Mouse (Mus musculus) gastrocnemius, adult 2 months (tissue): ENCODE measurements around the gene Ctsj. TPM values are rescaled to one million over a fixed set of nuclear protein-coding genes. Genes with fewer than 3 reads are reported as not detected.
"Not testable (repeated sequence)": the region's sequence is repeated elsewhere in the genome, so short reads cannot be mapped to it uniquely, and the experiment has no call there.

ENCODE experiments used
- DNase-seq: peaks from one replicate; pipeline ENCODE4 v3.0.0; 2022
- H3K27ac ChIP-seq: fragments of 200-600 bp; 2 replicates; pipeline ENCODE4 v1.8.1; 2022; ENCODE audit warnings: mild to moderate bottlenecking
- H3K4me3 ChIP-seq: fragments of 200-600 bp; 2 replicates; pipeline ENCODE4 v1.8.1; 2022; ENCODE audit warnings: mild to moderate bottlenecking, moderate library complexity
- CTCF ChIP-seq: fragments of 200-600 bp; IDR thresholded peaks from 2 replicates; pipeline ENCODE4 v1.8.1; 2022; ENCODE audit warnings: antibody characterized with exemption, mild to moderate bottlenecking, moderate library complexity
- intact Hi-C: fragments of 180-260 bp; cut with DNase I; formaldehyde crosslinking; loops from one replicate; pipeline ENCODE4 v1.15.1; 2025
- long read RNA-seq, 2 experiments: library from polyadenylated mRNA; stranded (forward); transcript quantifications; one replicate each; pipeline ENCODE4 v2.0.0; 2021
- total RNA-seq, 2 experiments: library from RNA; stranded (reverse); gene quantifications; 2 replicates each; pipeline ENCODE4 v1.2.3; 2021

Gene Ctsj
- total RNA-seq: not detected
- long read RNA-seq, experiment 1: 0 reads
- long read RNA-seq, experiment 2: 0 reads

- intact Hi-C loops: no loop called here
- DNase-seq: no peak
Measured at GRCm38 (mm10) chr13:61005859-61006258, at the start of gene Ctsj. Gene Ctsj, minus strand, starts transcription at chr13:61005959.

GRCm38 (mm10) chr13:61040531-61040930 is 34.8 kb upstream of the Ctsj start, which contains the start of gene Ctsq:
Gene Ctsq, minus strand, starts transcription at chr13:61040631.
- no peak for TF ChIP-seq CTCF
- Histone ChIP-seq H3K4me3 (no peak within 1 kb of the TSS), H3K27ac (no peak within 1 kb of the TSS)
- DNase-seq: no peak
- intact Hi-C loops: no loop called here

More at GRCm38 (mm10) chr13:61005859-61006258, at the start of gene Ctsj:
- TF ChIP-seq CTCF: no peak
- no peak within 1 kb of the TSS for H3K4me3 ChIP-seq
- no peak within 1 kb of the TSS for H3K27ac ChIP-seq

DNA sequence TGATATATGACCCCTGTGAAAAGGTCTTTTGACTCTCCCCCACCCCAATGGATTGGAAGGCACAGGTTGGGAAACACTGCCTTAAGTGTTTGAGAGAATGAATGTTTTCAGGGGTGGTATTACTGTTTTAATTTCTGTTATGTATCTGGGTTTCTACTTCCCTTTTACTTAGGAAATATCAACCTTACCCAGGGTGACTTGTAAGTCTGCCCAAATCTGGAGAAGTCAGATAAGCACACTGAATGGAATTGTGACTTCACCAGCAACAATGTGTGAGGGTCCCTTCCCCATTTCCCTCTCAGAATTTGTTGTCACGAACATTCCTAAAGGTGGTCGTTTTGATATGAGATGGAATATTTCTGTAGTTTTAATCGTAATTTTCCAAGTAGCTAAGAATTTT is 17.0 kb upstream of the Ctsj start:
- Histone ChIP-seq H3K27ac (no peak overlapping the region), H3K4me3 (no peak overlapping the region)
- TF ChIP-seq CTCF: no peak
- intact Hi-C loops: no loop called here
- no peak for DNase-seq

DNA sequence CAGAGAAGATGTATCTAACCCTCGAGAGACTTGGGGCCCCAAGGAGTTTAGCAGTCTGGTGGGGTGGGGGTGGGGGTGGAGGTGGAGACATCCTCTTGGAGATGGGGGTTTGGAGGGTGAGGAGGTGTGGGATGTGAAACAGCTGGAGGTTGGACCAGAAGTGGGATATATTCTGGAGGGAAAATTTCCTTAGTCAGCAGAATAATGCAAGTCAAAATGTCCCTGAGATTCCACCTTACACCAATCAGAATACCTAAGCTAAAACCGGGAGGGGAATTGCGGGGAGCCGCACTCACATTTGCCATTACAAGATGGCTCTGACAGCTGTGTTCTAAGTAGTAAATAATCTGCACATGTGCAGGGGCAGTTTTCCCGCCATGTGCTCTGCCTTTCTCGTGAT is 16.1 kb upstream of the Ctsj start:
- intact Hi-C loops: no loop called here
- Histone ChIP-seq H3K27ac (no peak overlapping the region), H3K4me3 (no peak overlapping the region)
- TF ChIP-seq CTCF: no peak
- no peak for DNase-seq

GRCm38 (mm10) chr13:61010171-61010570 is 4.4 kb upstream of the Ctsj start:
- no peak for DNase-seq
- intact Hi-C loops: no loop called here
- TF ChIP-seq CTCF: no peak
- no peak overlapping the region for H3K27ac ChIP-seq
- no peak overlapping the region for H3K4me3 ChIP-seq

DNA sequence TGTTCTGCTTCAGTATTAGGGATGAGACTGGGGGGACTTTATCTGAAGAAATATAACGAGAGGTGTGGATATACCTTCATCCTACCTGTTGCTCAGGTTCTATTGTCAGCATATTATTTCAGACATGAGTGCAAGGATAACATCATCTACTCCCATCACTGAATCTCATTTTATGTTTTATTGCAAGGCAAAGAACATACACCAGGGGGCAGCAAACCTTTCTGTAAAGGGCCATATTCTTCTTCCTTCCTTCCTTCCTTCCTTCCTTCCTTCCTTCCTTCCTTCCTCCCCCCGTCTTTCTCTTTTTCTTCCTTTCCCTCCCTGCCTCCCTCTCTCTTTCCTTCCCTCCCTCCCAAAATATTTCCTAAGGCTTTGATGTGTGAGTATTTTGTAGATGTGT is 8.2 kb downstream of the Ctsj start:
- H3K27ac ChIP-seq: no peak overlapping the region
- intact Hi-C loops: no loop called here

DNA sequence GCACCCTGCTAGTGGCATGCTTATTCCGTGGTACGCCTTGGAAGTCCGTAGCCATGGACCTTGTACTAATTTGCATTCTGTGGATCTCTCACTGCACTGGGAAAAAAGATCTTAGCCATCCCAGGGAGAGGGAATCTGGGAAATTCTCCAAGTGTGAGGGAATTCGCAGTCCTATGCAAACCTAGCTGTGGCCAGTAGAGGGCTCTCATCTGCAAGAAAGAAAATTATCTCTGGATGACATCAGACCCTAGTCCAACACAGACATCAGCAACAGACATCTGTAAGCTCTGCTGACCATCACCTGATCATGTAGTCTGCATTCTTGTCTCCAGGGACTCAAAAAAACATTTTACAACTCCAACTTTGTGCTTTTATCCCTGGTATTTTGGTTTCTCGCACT is 18.8 kb downstream of the Ctsj start:
- intact Hi-C loops, DNase-seq, H3K4me3 ChIP-seq, H3K27ac ChIP-seq: not testable (repeated sequence)

More for the DNA sequence above, 8.2 kb downstream of the Ctsj start:
- no peak for TF ChIP-seq CTCF
- no peak for DNase-seq
- H3K4me3 ChIP-seq: no peak overlapping the region

DNA sequence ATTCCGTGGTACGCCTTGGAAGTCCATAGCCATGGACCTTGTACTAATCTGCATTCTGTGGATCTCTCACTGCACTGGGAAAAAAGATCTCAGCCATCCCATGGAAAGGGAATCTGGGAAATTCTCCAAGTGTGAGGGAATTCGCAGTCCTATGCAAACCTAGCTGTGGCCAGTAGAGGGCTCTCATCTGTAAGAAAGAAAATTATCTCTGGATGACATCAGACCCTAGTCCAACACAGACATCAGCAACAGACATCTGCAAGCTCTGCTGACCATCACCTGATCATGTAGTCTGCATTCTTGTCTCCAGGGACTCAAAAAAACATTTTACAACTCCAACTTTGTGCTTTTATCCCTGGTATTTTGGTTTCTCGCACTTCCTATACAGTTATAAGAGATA is 33.4 kb downstream of the Ctsj start:
- H3K27ac ChIP-seq, intact Hi-C loops, H3K4me3 ChIP-seq, DNase-seq: not testable (repeated sequence)
- TF ChIP-seq CTCF: 0 out of 2 replicates have a peak, but pooled peaks have one; percentile 11

GRCm38 (mm10) chr13:60963985-60964384 is 41.8 kb downstream of the Ctsj start:
- H3K4me3 ChIP-seq, H3K27ac ChIP-seq, intact Hi-C loops, DNase-seq: not testable (repeated sequence)
- peak; percentile 17; the same call in 1 of the 2 replicates for TF ChIP-seq CTCF

GRCm38 (mm10) chr13:60961706-60962105 is 44.1 kb downstream of the Ctsj start:
- no peak overlapping the region for H3K4me3 ChIP-seq
- no peak for DNase-seq
- no peak overlapping the region for H3K27ac ChIP-seq
- TF ChIP-seq CTCF: no peak
- intact Hi-C loops: no loop called here

Other genes starting within 250 kb of the Ctsj start
- gene BC051665, start 219.6 kb downstream of the Ctsj start, total RNA-seq: not detected
- not detected for gene Ctsll3, start 203.1 kb downstream of the Ctsj start, total RNA-seq
- under 1 TPM in 1 of 2 experiments, not detected in 1; 0.66 TPM for gene 4930486L24Rik, start 141.5 kb downstream of the Ctsj start, total RNA-seq
- under 1 TPM in 1 of 2 experiments, not detected in 1; 0.42 TPM for gene Gm49392, start 109.1 kb downstream of the Ctsj start, total RNA-seq
- gene Ctla2b, start 108.5 kb downstream of the Ctsj start, total RNA-seq: 1 to 10 TPM; 1.5 to 1.9 TPM
- gene Tpbpb, start 101.1 kb downstream of the Ctsj start, total RNA-seq: not detected
- gene Gm49393, start 70.4 kb downstream of the Ctsj start, total RNA-seq: under 1 TPM in 1 of 2 experiments, not detected in 1; 0.67 TPM
- 1 to 10 TPM in 1 of 2 experiments, not detected in 1; 4.7 TPM for gene Gm49391, start 69.4 kb downstream of the Ctsj start, total RNA-seq
- gene Ctla2a, start 69.3 kb downstream of the Ctsj start, total RNA-seq: 10 to 100 TPM; 29.3 to 29.6 TPM
- gene Tpbpa, start 64.0 kb downstream of the Ctsj start, total RNA-seq: not detected
- gene Ctsq, start 34.7 kb upstream of the Ctsj start, total RNA-seq: not detected
- gene Ctsr, start 158.3 kb upstream of the Ctsj start, total RNA-seq: not detected
- not detected for gene Cts6, start 197.5 kb upstream of the Ctsj start, total RNA-seq
- gene Cts8, start 249.4 kb upstream of the Ctsj start, total RNA-seq: not detected